Mouse (Mus musculus) testis, adult 10 weeks (tissue): Measurements from ENCODE around the gene Sh2d1a. TPM values are rescaled to one million over a fixed set of nuclear protein-coding genes. Genes with fewer than 3 reads are reported as not detected.

Experiments
- polyA plus RNA-seq: library from polyadenylated mRNA; stranded (reverse); fragments of 350-450 nt; fragmentation: Illumina TruSeq; extraction: RNeasy Lipid Tissue Mini Kit (QIAGEN cat#74804); gene quantifications from one replicate; pipeline ENCODE4 v1.2.3, GENCODE M21; 2014; ENCODE audit warnings: low read depth, low replicate concordance

Gene Sh2d1a
- polyA plus RNA-seq: 1.5 TPM

GRCm38 (mm10) chrX:42502291-42503043 is at the start of gene Sh2d1a:
TSS of gene Sh2d1a (plus strand) at chrX:42502453.

GRCm38 (mm10) chrX:42489446-42489845 is 12.8 kb upstream of the Sh2d1a start, which contains the start of gene Tex13c2:
TSS of gene Tex13c2 (plus strand) at chrX:42489691.

Other genes starting within 250 kb of the Sh2d1a start
- 2.3 TPM for gene Tex13c2, start 12.8 kb upstream of the Sh2d1a start, polyA plus RNA-seq